Mouse (Mus musculus) midbrain, postnatal 0 days (tissue): ENCODE data around the gene Zfp593. TPM values are rescaled to one million over a fixed set of nuclear protein-coding genes. Genes with fewer than 3 reads are reported as not detected.

Source experiments
- ATAC-seq: fragments of 200-750 bp; cut with Nextera tagmentation; 2 replicates; pipeline ENCODE4 v1.8.0; 2017; ENCODE audit warnings: moderate number of reproducible peaks, mild to moderate bottlenecking, moderate TSS enrichment, moderate library complexity; ENCODE audit not compliant: low FRiP score
- DNase-seq: peaks from one replicate; pipeline ENCODE4 v3.0.0-alpha.2; 2015; ENCODE audit warnings: low spot score
- H3K27ac ChIP-seq: fragments of 300-500 bp; sonication (generic); 2 replicates; pipeline ENCODE4 v1.5.1; 2014; ENCODE audit warnings: low read depth, mild to moderate bottlenecking, low read length, mixed read lengths
- H3K27me3 ChIP-seq: fragments of 300-500 bp; sonication (generic); 2 replicates; pipeline ENCODE4 v1.6.1; 2014; ENCODE audit warnings: low read length, control low read depth, mixed read lengths; ENCODE audit not compliant: insufficient read depth
- H3K36me3 ChIP-seq: fragments of 300-500 bp; sonication (generic); 2 replicates; pipeline ENCODE4 v1.6.1; 2014; ENCODE audit warnings: low read length, control low read depth, mixed read lengths; ENCODE audit not compliant: insufficient read depth
- H3K4me1 ChIP-seq: fragments of 300-500 bp; sonication (generic); 2 replicates; pipeline ENCODE4 v1.6.1; 2014; ENCODE audit warnings: mild to moderate bottlenecking, control low read depth, antibody characterized with exemption, low read length, mixed read lengths; ENCODE audit not compliant: insufficient read depth
- H3K4me2 ChIP-seq: fragments of 300-500 bp; sonication (generic); 2 replicates; pipeline ENCODE4 v1.6.1; 2014; ENCODE audit warnings: low read depth, mild to moderate bottlenecking, low read length, mixed read lengths; ENCODE audit not compliant: poor library complexity, severe bottlenecking
- H3K4me3 ChIP-seq: fragments of 300-500 bp; sonication (generic); 2 replicates; pipeline ENCODE4 v1.5.1; 2014; ENCODE audit warnings: low read depth, mild to moderate bottlenecking, low read length, moderate library complexity
- H3K9ac ChIP-seq: fragments of 300-500 bp; sonication (generic); replicated peaks from 2 replicates; pipeline ENCODE4 v1.6.1; 2014; ENCODE audit warnings: mild to moderate bottlenecking, low read length, moderate library complexity, mixed read lengths; ENCODE audit not compliant: poor library complexity, severe bottlenecking
- H3K9me3 ChIP-seq: fragments of 300-500 bp; sonication (generic); 2 replicates; pipeline ENCODE4 v1.6.1; 2016; ENCODE audit warnings: low read length, control low read depth
- CTCF ChIP-seq: IDR thresholded peaks from 2 replicates; pipeline ENCODE4 v1.5.1; 2016; ENCODE audit warnings: antibody characterized with exemption, mild to moderate bottlenecking
- WGBS: fragments of 180-500 bp; shearing (Covaris S2); extraction: QIAGEN DNeasy Blood & Tissue Kit; methylation state at CpG from one replicate; pipeline ENCODE4 v1.1.7; 2014; 5-methylcytosine and 5-hydroxymethylcytosine counted together
- polyA plus RNA-seq: library from polyadenylated mRNA; unstranded; fragments of >200 nt; fragmentation: Nextera tagmentation; extraction: Ambion mirVana; gene quantifications from 2 replicates; pipeline ENCODE4 v1.2.1, GENCODE M21; 2015
- total RNA-seq: library from RNA; depleted of rRNA; stranded (reverse); fragments of >200 nt; gene quantifications from 2 replicates; pipeline ENCODE4 v1.2.3, GENCODE M21; 2014; rRNA removed

Zfp593 gene
- total and polyA plus RNA-seq, 2 experiments from 2014 or later = 9.2 to 15.4 TPM

DNA sequence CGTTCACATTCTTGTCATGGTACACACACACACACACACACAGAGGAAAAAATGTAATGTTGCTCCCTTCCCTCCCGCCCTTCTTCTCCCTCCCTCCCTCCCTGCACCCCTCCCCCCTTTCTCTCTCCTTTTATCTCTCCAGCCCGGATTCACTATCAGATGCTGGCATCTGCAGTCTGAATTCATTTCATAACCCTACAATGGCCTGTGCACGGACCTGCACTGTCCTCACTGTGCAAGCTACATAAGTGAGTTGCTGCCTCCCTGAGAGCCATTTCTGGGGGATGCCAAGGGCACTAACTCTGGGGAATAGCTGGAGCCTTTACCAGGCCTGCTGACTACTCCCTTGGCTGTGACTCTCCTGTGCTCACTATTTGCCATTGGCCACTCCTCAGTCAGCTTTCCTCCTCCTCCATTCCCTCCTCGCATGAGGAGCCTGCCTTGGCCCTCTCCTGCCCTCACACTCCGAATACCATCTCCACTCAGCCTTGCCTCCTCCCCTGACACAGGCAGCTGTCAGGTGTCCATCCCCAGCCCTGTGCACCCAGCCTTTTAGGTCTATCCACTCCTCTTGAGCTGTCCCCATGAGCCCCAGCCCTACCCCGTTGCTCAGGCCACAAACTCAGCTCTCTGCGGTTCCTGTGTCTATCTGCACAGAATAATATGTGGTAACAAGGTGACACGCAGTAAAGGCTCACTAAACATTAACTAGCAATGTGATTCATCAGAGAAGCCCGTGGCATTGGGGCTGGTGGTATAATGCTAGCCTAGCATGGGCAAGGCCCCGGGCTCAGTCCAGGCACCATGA is 22.4 kb downstream of the Zfp593 start:
- TF ChIP-seq CTCF = no peak
- ATAC-seq = no peak

DNA sequence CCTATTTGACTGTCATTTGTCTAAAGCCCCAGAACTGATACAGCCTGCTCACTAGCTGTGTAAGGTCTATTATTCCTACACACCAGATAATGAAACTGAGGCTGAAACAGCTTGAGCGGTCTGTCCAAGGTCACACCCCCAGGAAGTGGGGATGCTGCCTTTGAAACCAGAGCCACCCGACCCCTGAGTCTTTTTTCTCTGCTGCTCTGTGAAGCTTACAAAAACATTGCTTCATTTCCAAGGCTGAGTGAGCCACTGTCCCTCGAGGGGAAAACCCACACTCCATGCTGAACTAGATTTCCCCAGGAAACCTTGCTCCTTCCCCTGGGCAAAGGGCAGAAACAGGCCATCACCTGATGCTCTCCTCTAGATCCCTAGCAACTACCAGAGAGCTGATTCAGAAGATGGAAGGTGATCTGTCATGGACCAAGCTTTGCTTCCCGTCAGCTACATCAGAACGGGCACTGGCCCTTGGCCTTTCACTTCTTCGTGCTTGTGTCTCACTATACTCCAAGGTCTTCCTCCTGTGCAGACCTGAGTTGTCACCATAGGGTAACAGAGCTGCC is 38.8 kb downstream of the Zfp593 start:
- Histone ChIP-seq H3K4me2 (no peak overlapping the region), H3K27me3 (no peaks in the 10 kb centered on the region), H3K4me1 (no peaks in the 10 kb centered on the region), H3K27ac (no peak overlapping the region), H3K9ac (no peak overlapping the region), H3K36me3 (no peaks in the 10 kb centered on the region), H3K4me3 (no peak overlapping the region), H3K9me3 (no peaks in the 10 kb centered on the region)
- ATAC-seq (no peak), DNase-seq (no peak)
- TF ChIP-seq CTCF = no peak
- 67% methylated on average over 6 of the region's 6 CpGs for WGBS

More for the DNA sequence above, 22.4 kb downstream of the Zfp593 start:
- Histone ChIP-seq H3K27ac (no peak overlapping the region), H3K4me2 (no peak overlapping the region), H3K9ac (no peak overlapping the region), H3K9me3 (no peaks in the 10 kb centered on the region), H3K4me1 (no peaks in the 10 kb centered on the region), H3K27me3 (no peaks in the 10 kb centered on the region), H3K36me3 (no peaks in the 10 kb centered on the region), H3K4me3 (no peak overlapping the region)
- WGBS = 69% methylated on average over 11 of the region's 11 CpGs
- DNase-seq = no peak

DNA sequence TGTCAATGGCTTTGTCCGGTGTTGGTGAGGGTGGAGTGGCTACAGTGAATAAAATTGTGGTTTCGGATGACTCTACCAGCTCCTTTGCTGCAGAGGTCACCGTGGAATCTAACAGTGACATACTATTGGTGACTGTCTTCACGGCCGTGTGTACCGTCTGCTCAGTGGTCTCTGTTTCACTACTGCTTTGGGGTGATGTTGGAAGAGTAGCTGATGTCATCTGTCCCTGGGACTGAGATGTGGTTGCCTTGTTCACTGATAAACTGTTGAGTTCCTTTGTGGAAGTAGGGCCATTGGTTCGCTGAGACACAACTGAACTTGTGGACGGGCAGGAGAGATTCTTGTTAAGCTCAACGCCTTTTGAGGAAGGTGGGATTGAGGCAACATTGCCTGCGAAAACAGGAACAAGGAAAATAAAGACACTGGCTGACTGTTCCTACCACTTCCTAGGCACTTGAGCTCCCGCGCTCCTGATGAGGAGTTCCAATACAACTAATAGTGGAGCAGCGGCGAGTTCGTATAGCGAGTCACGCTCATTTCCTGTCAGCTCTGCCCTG is 42.0 kb downstream of the Zfp593 start:
- DNase-seq (no peak), ATAC-seq (no peak)
- H3K4me2 ChIP-seq = no peak overlapping the region
- H3K9ac ChIP-seq = no peak overlapping the region
- no peak overlapping the region for H3K27ac ChIP-seq
- no peaks in the 10 kb centered on the region for H3K27me3 ChIP-seq
- no peaks in the 10 kb centered on the region for H3K36me3 ChIP-seq
- H3K4me3 ChIP-seq = no peak overlapping the region
- no peaks in the 10 kb centered on the region for H3K9me3 ChIP-seq
- no peak for TF ChIP-seq CTCF
- WGBS = 93% methylated on average over 17 of the region's 17 CpGs
- H3K4me1 ChIP-seq = no peaks in the 10 kb centered on the region

DNA sequence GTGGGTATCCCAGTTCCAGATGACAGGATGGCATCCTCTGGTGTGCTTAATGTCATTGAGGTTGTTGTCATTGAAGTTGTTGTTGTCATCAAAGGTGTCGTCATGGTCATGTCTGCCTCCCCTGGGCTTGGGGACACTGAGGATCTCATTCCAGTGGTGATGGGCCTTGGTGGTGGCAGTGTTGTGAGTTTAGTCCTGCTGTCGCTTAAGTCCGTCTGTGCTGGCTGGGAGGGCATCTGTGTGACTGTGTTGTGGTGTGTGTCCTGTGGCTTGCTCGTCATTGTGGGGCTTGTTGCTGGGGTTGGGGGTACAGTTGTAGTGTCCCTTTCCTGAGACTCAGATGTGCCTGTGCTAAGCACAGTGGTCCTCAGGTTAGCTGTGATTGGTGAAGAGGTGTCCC is 42.5 kb downstream of the Zfp593 start, which contains the start of gene Gm7534:
Gene Gm7534, minus strand, starts transcription at position 101 of the 400 bp plus-strand sequence.
- 91% methylated on average over 4 of the region's 4 CpGs for WGBS
- DNase-seq (no peak), ATAC-seq (no peak)
- H3K4me1 ChIP-seq = no peaks in the 10 kb centered on the region
- H3K27me3 ChIP-seq = no peaks in the 10 kb centered on the region
- TF ChIP-seq CTCF = no peak
- H3K27ac ChIP-seq = no peak within 1 kb of the TSS
- H3K4me2 ChIP-seq = no peak within 1 kb of the TSS
- no peaks in the 10 kb centered on the region for H3K9me3 ChIP-seq
- no peaks in the 10 kb centered on the region for H3K36me3 ChIP-seq
- H3K4me3 ChIP-seq = no peak within 1 kb of the TSS
- no peak within 1 kb of the TSS for H3K9ac ChIP-seq

DNA sequence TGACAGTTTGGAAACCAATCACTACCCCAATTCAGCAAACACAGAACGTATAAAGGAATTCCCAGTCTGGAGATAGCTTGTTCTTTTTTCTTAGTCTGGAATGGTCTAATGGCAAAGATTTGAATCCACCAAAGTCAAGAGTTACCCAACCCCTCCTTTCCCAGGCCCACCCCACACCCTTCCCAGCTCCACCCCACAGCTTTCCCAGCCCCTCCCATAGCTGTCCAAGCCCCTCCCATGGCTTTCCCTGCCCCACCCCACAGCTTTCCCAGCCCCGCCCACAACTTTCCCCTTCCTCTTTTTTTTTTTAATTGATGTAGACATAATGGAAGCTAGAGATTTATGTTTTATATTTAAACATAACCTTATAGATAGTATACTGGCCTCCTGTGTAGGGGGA is 46.0 kb downstream of the Zfp593 start:
- no peaks in the 10 kb centered on the region for H3K4me1 ChIP-seq
- no peak overlapping the region for H3K4me2 ChIP-seq
- 86% methylated on average over 2 of the region's 2 CpGs for WGBS
- H3K4me3 ChIP-seq = no peak overlapping the region
- no peaks in the 10 kb centered on the region for H3K9me3 ChIP-seq
- H3K36me3 ChIP-seq = no peaks in the 10 kb centered on the region
- H3K27ac ChIP-seq = no peak overlapping the region
- no peak for TF ChIP-seq CTCF
- no peak overlapping the region for H3K9ac ChIP-seq
- DNase-seq (no peak), ATAC-seq (no peak)
- no peaks in the 10 kb centered on the region for H3K27me3 ChIP-seq

Other genes starting within 250 kb of the Zfp593 start
- gene Dhdds, start 244.7 kb downstream of the Zfp593 start, total RNA-seq = 45.6 and 46.2 TPM in 2 replicates
- gene Dhdds, start 244.7 kb downstream of the Zfp593 start, polyA plus RNA-seq = 38.3 and 42.6 TPM in 2 replicates
- gene Lin28a, start 226.8 kb downstream of the Zfp593 start, total RNA-seq = 0.05 and 0.57 TPM in 2 replicates
- 0.04 and 0.13 TPM in 2 replicates for gene Lin28a, start 226.8 kb downstream of the Zfp593 start, polyA plus RNA-seq
- not detected in 2 replicates for gene Zfp683, start 191.8 kb downstream of the Zfp593 start, total RNA-seq
- not detected in 2 replicates for gene Zfp683, start 191.8 kb downstream of the Zfp593 start, polyA plus RNA-seq
- gene Crybg2, start 184.8 kb downstream of the Zfp593 start, total RNA-seq = 4.2 and 4.5 TPM in 2 replicates
- 7.7 and 8.4 TPM in 2 replicates for gene Crybg2, start 184.8 kb downstream of the Zfp593 start, polyA plus RNA-seq
- gene Cd52, start 150.5 kb downstream of the Zfp593 start, total RNA-seq = 0.66 TPM in 1 of 2 replicates, not detected in the other
- 2.0 and 2.7 TPM in 2 replicates for gene Cd52, start 150.5 kb downstream of the Zfp593 start, polyA plus RNA-seq
- 4.9 and 8.4 TPM in 2 replicates for gene Ubxn11, start 143.0 kb downstream of the Zfp593 start, total RNA-seq
- 11.2 and 13.7 TPM in 2 replicates for gene Ubxn11, start 143.0 kb downstream of the Zfp593 start, polyA plus RNA-seq
- gene Sh3bgrl3, start 116.8 kb downstream of the Zfp593 start, total RNA-seq = 162 and 224 TPM in 2 replicates
- gene Sh3bgrl3, start 116.8 kb downstream of the Zfp593 start, polyA plus RNA-seq = 565 and 583 TPM in 2 replicates
- 10.0 and 12.5 TPM in 2 replicates for gene Cep85, start 58.5 kb downstream of the Zfp593 start, total RNA-seq
- 13.3 and 14.8 TPM in 2 replicates for gene Cep85, start 58.5 kb downstream of the Zfp593 start, polyA plus RNA-seq
- not detected in 2 replicates for gene Gm7534, start 42.6 kb downstream of the Zfp593 start, total RNA-seq
- not detected in 2 replicates for gene Gm7534, start 42.6 kb downstream of the Zfp593 start, polyA plus RNA-seq
- gene Catsper4, start 18.2 kb downstream of the Zfp593 start, total RNA-seq = 0.38 TPM in 1 of 2 replicates, not detected in the other
- 0.16 TPM in 1 of 2 replicates, not detected in the other for gene Catsper4, start 18.2 kb downstream of the Zfp593 start, polyA plus RNA-seq
- gene Cnksr1, start 7.2 kb downstream of the Zfp593 start, total RNA-seq = 0.27 and 0.38 TPM in 2 replicates
- gene Cnksr1, start 7.2 kb downstream of the Zfp593 start, polyA plus RNA-seq = 0.13 and 0.28 TPM in 2 replicates
- gene E130218I03Rik, start 1.9 kb downstream of the Zfp593 start, total RNA-seq = not detected in 2 replicates
- gene E130218I03Rik, start 1.9 kb downstream of the Zfp593 start, polyA plus RNA-seq = 0.31 and 0.49 TPM in 2 replicates
- not detected in 2 replicates for gene Gm30191, start 1.3 kb upstream of the Zfp593 start, total RNA-seq
- 0.37 and 0.42 TPM in 2 replicates for gene Gm30191, start 1.3 kb upstream of the Zfp593 start, polyA plus RNA-seq
- 18.0 and 27.1 TPM in 2 replicates for gene Grrp1, start 8.5 kb upstream of the Zfp593 start, total RNA-seq
- 15.7 and 17.8 TPM in 2 replicates for gene Grrp1, start 8.5 kb upstream of the Zfp593 start, polyA plus RNA-seq
- gene Pdik1l, start 42.3 kb upstream of the Zfp593 start, total RNA-seq = 44.8 and 49.7 TPM in 2 replicates
- 27.6 and 30.8 TPM in 2 replicates for gene Pdik1l, start 42.3 kb upstream of the Zfp593 start, polyA plus RNA-seq
- gene Trim63, start 69.5 kb upstream of the Zfp593 start, total RNA-seq = 1.5 and 2.0 TPM in 2 replicates
- gene Trim63, start 69.5 kb upstream of the Zfp593 start, polyA plus RNA-seq = 0.49 and 0.73 TPM in 2 replicates
- not detected in 2 replicates for gene Slc30a2, start 97.6 kb upstream of the Zfp593 start, total RNA-seq
- gene Slc30a2, start 97.6 kb upstream of the Zfp593 start, polyA plus RNA-seq = 0.17 and 0.21 TPM in 2 replicates
- 2.1 and 2.2 TPM in 2 replicates for gene Extl1, start 138.3 kb upstream of the Zfp593 start, total RNA-seq
- gene Extl1, start 138.3 kb upstream of the Zfp593 start, polyA plus RNA-seq = 0.79 and 1.2 TPM in 2 replicates
- 8.3 and 11.6 TPM in 2 replicates for gene Pafah2, start 150.7 kb upstream of the Zfp593 start, total RNA-seq
- 5.7 and 6.7 TPM in 2 replicates for gene Pafah2, start 150.7 kb upstream of the Zfp593 start, polyA plus RNA-seq
- 1,269 and 1,609 TPM in 2 replicates for gene Stmn1, start 222.7 kb upstream of the Zfp593 start, total RNA-seq
- 6,261 and 6,359 TPM in 2 replicates for gene Stmn1, start 222.7 kb upstream of the Zfp593 start, polyA plus RNA-seq